Mouse (Mus musculus) spleen, adult 2 months (tissue): ENCODE results near the gene Stard8. TPM values are rescaled to one million over a fixed set of nuclear protein-coding genes. Genes with fewer than 3 reads are reported as not detected.
A peak's percentile ranks its signal among the peaks of the same experiment; 100 is the strongest.

Source experiments
- DNase-seq, 2 experiments: peaks; one replicate each; pipeline versions ENCODE4 v3.0.0 to v3.0.0-alpha.2; 2012 to 2021; ENCODE audit warnings: low spot score in 2 of 2, low read depth in 1 of 2
- H3K27ac ChIP-seq: fragments of 200-500 bp; 2 replicates; pipeline ENCODE4 v1.5.1; 2012; ENCODE audit warnings: low read length, inconsistent platforms; ENCODE audit not compliant: insufficient read depth
- H3K27me3 ChIP-seq: fragments of 200-500 bp; 2 replicates; pipeline ENCODE4 v1.6.1; 2012; ENCODE audit warnings: mild to moderate bottlenecking, moderate library complexity, low read length, inconsistent platforms; ENCODE audit not compliant: control insufficient read depth, insufficient read depth
- H3K36me3 ChIP-seq: fragments of 200-500 bp; 2 replicates; pipeline ENCODE4 v1.6.1; 2012; ENCODE audit warnings: mild to moderate bottlenecking, low read length, inconsistent platforms; ENCODE audit not compliant: control insufficient read depth, insufficient read depth
- H3K4me1 ChIP-seq: fragments of 200-500 bp; 2 replicates; pipeline ENCODE4 v1.6.1; 2011; ENCODE audit warnings: inconsistent platforms; ENCODE audit not compliant: control insufficient read depth, insufficient read depth, insufficient read length
- H3K4me3 ChIP-seq: fragments of 200-500 bp; 2 replicates; pipeline ENCODE4 v1.5.1; 2011; ENCODE audit warnings: mild to moderate bottlenecking, inconsistent platforms; ENCODE audit not compliant: insufficient read depth, insufficient read length; ENCODE audit errors: extremely low read depth
- CTCF ChIP-seq: fragments of 200-500 bp; IDR thresholded peaks from 2 replicates; pipeline ENCODE4 v1.5.1; 2011; ENCODE audit warnings: mild to moderate bottlenecking, inconsistent platforms; ENCODE audit not compliant: insufficient read depth, insufficient read length, insufficient replicate concordance; ENCODE audit errors: extremely low read depth
- POLR2A ChIP-seq: fragments of 200-500 bp; IDR thresholded peaks from 2 replicates; pipeline ENCODE4 v1.6.1; 2011; ENCODE audit warnings: low read depth, low read length, inconsistent platforms
- WGBS: fragments of 180-500 bp; shearing (Covaris S2); methylation state at CpG from one replicate; pipeline ENCODE4 v1.1.7; 2018; 5-methylcytosine and 5-hydroxymethylcytosine counted together
- polyA plus RNA-seq: library from polyadenylated mRNA; depleted of rRNA; stranded (reverse); fragments of >200 nt; gene quantifications from 2 replicates; pipeline ENCODE4 v1.2.3, GENCODE M21; 2012

Gene Stard8
- polyA plus RNA-seq, 1 experiment = 7.2 TPM

DNA sequence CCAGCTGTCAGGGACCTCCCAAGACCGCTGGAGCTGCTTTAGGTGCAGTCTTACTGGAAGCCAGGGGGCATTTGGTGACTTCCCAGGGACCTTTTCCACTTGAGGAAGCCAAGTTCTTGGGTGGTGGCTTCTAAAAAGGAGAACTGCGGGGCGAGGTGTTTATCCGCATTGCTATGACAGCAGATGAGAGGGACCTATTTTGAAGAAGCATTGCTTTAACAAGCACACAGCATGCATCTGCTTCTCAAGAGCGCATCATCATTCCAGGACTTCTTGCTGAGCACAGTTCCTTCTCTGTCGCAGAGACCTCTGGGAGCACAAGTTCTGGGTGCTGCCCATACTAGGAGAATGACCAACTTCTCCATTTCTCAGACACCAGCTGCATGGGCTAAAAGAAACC is 14.8 kb downstream of the Stard8 start:
- Histone ChIP-seq H3K4me3 (no peak overlapping the region), H3K36me3 (no peaks in the 10 kb centered on the region), H3K27ac (no peak overlapping the region), H3K27me3 (no peaks in the 10 kb centered on the region), H3K4me1 (no peaks in the 10 kb centered on the region)
- 46% methylated on average over 6 of the region's 6 CpGs for WGBS
- TF ChIP-seq POLR2A (no peak), CTCF (no peak)
- no peak for DNase-seq

DNA sequence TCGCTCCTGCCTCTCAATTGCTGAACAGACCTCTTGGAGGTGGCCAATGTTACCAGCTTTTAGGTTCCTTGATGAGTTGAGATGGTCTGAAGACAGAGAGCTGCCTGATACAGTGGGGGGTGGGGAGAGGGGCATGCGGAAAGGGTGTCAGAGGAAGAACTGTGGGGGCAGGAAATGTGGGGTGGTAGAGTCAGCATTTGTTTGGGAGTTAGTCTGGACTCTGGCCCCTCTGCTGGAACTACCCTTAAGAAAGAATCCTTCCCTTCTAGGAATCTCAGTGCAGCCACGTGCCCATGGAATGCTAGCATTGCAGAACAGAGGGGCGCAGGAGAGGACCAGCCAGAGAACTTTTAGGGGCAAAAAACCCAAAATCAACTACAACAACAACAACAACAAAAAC is 16.3 kb downstream of the Stard8 start:
- Histone ChIP-seq H3K27ac (no peak overlapping the region), H3K36me3 (no peaks in the 10 kb centered on the region), H3K4me1 (no peaks in the 10 kb centered on the region), H3K27me3 (no peaks in the 10 kb centered on the region), H3K4me3 (no peak overlapping the region)
- TF ChIP-seq POLR2A (no peak), CTCF (no peak)
- DNase-seq = no peak
- 81% methylated on average over 4 of the region's 4 CpGs for WGBS

DNA sequence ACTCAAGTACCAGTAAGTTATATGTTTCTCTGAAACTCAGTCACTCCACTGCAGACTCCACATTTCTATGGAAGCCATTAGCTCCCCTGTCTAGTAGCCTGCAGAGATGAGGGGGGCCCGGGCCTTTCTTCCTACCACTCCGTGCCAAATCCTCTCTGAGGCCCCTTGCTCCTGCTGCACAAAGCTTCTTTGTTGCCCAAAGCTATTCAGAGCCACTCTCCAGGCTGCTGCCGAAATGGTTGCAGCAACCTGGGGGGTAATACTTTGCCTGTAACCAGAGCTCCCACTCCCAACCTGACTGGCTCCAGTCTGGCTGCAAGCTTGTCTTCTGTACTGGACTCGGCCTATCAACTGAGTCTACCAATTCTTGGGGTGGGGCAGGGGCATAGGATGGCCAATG is 17.2 kb downstream of the Stard8 start:
- Histone ChIP-seq H3K4me1 (no peaks in the 10 kb centered on the region), H3K27me3 (no peaks in the 10 kb centered on the region), H3K4me3 (no peak overlapping the region), H3K36me3 (no peaks in the 10 kb centered on the region), H3K27ac (no peak overlapping the region)
- 71% methylated on average over 4 of the region's 4 CpGs for WGBS
- no peak for TF ChIP-seq CTCF
- TF ChIP-seq POLR2A = no peak
- no peak for DNase-seq

DNA sequence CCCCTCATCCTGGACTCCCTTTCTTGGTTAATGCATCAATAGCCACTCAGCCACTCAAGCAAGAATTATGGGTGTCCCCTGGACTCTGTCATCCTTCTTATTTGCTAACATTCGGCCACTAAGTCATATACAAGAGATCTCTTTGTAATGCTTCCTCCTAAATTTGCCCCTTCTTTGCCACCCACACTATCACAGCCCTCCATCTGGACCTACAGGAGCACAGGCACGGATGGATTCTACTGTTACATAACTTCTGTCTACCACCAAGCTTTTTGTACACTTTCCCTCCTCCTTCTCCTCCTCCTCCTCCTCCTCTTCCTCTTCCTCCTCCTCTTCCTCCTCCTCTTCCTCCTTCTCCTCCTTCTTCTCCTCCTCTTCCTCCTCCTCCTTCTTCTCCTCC is 18.5 kb downstream of the Stard8 start:
- WGBS = 63% methylated on average over 2 of the region's 2 CpGs
- Histone ChIP-seq H3K27ac (no peak overlapping the region), H3K27me3 (no peaks in the 10 kb centered on the region), H3K4me1 (no peaks in the 10 kb centered on the region), H3K4me3 (no peak overlapping the region), H3K36me3 (no peaks in the 10 kb centered on the region)
- no peak for DNase-seq
- TF ChIP-seq CTCF (no peak), POLR2A (no peak)

DNA sequence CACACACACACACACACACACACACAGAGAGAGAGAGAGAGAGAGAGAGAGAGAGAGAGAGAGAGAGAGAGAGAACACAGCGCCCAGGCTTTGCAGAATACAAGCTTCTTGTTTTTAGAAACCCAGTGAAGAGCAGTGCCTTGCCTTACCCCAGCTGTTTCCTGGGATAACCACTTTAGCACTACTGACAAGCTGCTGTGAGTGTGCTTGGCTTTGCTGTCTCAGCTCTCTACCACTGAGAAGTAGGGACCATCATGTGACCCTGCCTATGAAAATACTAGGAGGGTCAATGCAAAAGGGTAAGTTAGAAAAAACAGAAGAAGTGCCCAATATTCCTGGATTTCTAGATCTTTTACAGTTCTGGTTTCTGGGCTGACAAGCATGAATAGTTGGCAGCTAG is 20.9 kb downstream of the Stard8 start:
- H3K4me3 ChIP-seq = no peak overlapping the region
- H3K27me3 ChIP-seq = no peaks in the 10 kb centered on the region
- H3K27ac ChIP-seq = no peak overlapping the region
- WGBS = 50% methylated on average over 1 of the region's 1 CpGs
- no peaks in the 10 kb centered on the region for H3K36me3 ChIP-seq
- TF ChIP-seq POLR2A (no peak), CTCF (no peak)
- DNase-seq = no peak
- no peaks in the 10 kb centered on the region for H3K4me1 ChIP-seq

DNA sequence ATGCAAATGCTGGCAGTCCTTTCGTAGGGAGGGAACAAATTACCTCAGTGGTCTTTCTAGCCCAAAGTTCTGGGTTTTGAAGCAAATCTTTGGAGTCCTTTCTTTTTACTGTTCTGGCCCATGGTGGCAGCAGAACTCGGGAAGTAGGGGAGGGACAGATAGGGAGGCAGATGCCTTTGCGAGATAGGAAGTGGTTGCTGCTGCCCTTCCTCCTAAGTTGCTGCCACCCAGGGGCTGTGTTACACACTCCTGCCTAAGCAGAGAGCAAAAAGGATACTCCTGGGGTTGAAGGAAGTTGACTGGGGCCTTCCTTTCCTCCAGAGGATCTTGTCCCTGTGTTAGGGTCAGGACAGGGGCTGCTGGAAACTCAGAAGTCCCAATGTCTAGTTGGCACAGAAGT is 32.4 kb downstream of the Stard8 start:
- no peak for TF ChIP-seq CTCF
- TF ChIP-seq POLR2A = no peak
- Histone ChIP-seq H3K4me3 (no peak overlapping the region), H3K27ac (no peak overlapping the region), H3K4me1 (no peaks in the 10 kb centered on the region), H3K27me3 (no peaks in the 10 kb centered on the region), H3K36me3 (no peaks in the 10 kb centered on the region)
- 37% methylated on average over 3 of the region's 3 CpGs for WGBS
- DNase-seq = no peak

DNA sequence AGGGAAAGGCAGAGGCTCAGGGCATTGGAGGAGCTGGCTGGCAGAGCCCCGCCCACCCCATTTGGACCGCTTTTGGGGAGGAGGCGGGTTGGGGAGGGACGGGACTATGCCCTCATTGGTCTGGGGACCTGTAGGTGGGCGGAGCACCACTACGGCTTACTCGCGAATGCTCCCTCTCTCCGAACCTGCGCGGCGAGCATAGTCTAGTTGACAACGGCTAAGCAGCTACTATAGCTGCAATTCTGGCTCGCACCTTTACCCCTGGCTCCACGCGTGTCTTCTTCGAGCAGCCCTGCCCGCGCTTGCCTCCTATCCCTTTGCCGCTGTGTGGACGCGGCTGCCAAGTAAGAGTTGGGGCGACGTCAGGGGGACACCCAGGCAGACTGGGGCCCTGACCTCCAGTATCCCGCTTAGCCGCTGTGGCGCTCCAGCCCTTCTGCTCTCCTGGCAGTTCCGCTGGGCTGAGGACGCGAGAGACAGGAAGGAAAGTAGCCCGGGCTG is 39.5 kb downstream of the Stard8 start:
- peak; percentile 19; the same call in 1 of the 2 replicates for TF ChIP-seq POLR2A
- TF ChIP-seq CTCF = no peak
- no peaks in the 10 kb centered on the region for H3K27me3 ChIP-seq
- DNase-seq = peak; percentile 34 to 61
- no peaks in the 10 kb centered on the region for H3K36me3 ChIP-seq
- H3K27ac ChIP-seq = peak overlapping the region; percentile 42
- H3K4me3 ChIP-seq = peak overlapping the region; percentile 61
- WGBS = 33% methylated on average over 31 of the region's 31 CpGs
- H3K4me1 ChIP-seq = peaks cover 3% of the 10 kb centered on the region; the same call in 1 of the 2 replicates
